13 mouse cellular contexts compared by ENCODE assay signal in genomic region chr6:58921623-58922022, GRCm38 (mm10). TPM values are rescaled to one million over a fixed set of nuclear protein-coding genes. Genes with fewer than 3 reads are reported as not detected.
DNase-seq lines count a peak whose midpoint lies in the region; ATAC-seq and TF ChIP-seq lines count a peak whose summit lies in the region.
"Had no signal": no experiment of that assay in that cellular context is flagged by ENCODE, and none has a peak within 500 bp of the region (broad histone marks: within the 10 kb centered on the region; RNA-seq: fewer than 3 reads in every experiment).

No protein-coding gene starts in this region.

- H3K9me3 ChIP-seq in forebrain, postnatal 0 days (ENCODE audit: low read length) = no peaks in the 10 kb centered on the region
- H3K9me3 ChIP-seq in forebrain, embryonic 10.5 days = no peaks in the 10 kb centered on the region
- no peaks in the 10 kb centered on the region for H3K9me3 ChIP-seq in midbrain, embryonic 12.5 days
- H3K9me3 ChIP-seq: limb, embryonic 13.5 days had no signal

- H3K4me3 ChIP-seq in forebrain, postnatal 0 days (ENCODE audit: low read depth, low read length) = no peak overlapping the region
- no peak overlapping the region for H3K4me3 ChIP-seq in forebrain, embryonic 10.5 days
- H3K4me3 ChIP-seq in layer of hippocampus, adult 2 months = no peak overlapping the region
- no peak overlapping the region for H3K4me3 ChIP-seq in midbrain, embryonic 12.5 days
- H3K4me3 ChIP-seq: limb, embryonic 13.5 days had no signal

- peak; percentile 23; the same call in 1 of the 2 replicates for TF ChIP-seq CTCF in forebrain, postnatal 0 days (IDR thresholded peaks at IDR 0.05; ENCODE audit: low read depth)
- peak; percentile 67 for TF ChIP-seq CTCF in layer of hippocampus, adult 2 months (conservative IDR thresholded peaks at IDR 0.05)

- 50% methylated on average over 3 of the region's 3 CpGs for WGBS in forebrain, postnatal 0 days
- WGBS in forebrain, embryonic 10.5 days = 49% methylated on average over 3 of the region's 3 CpGs
- WGBS in midbrain, embryonic 12.5 days = 53% methylated on average over 3 of the region's 3 CpGs

- peak; percentile 32; the same call in 1 of the 2 replicates for ATAC-seq in forebrain, postnatal 0 days
- ATAC-seq in midbrain, embryonic 12.5 days (ENCODE audit: low FRiP score, low read depth) = 0 out of 2 replicates have a peak, but pooled peaks have one; percentile 47

- peaks cover 4% of the 10 kb centered on the region for H3K36me3 ChIP-seq in forebrain, postnatal 0 days (ENCODE audit: insufficient read depth)
- H3K36me3 ChIP-seq in forebrain, embryonic 10.5 days (replicated peaks) = 0 out of 2 replicates have a peak, but pooled peaks cover 2% of the 10 kb centered on the region
- no peaks in the 10 kb centered on the region; the same call in 1 of the 2 replicates for H3K36me3 ChIP-seq in midbrain, embryonic 12.5 days

- no peak overlapping the region for H3K4me2 ChIP-seq in forebrain, postnatal 0 days (ENCODE audit: low read depth)
- no peak overlapping the region for H3K4me2 ChIP-seq in midbrain, embryonic 12.5 days (replicated peaks)
- H3K4me2 ChIP-seq: limb, embryonic 13.5 days had no signal

- no peak overlapping the region for H3K9ac ChIP-seq in forebrain, postnatal 0 days
- no peak overlapping the region for H3K9ac ChIP-seq in midbrain, embryonic 12.5 days (replicated peaks)
- H3K9ac ChIP-seq: limb, embryonic 13.5 days had no signal

- no peak overlapping the region for H3K27ac ChIP-seq in forebrain, postnatal 0 days (ENCODE audit: low read depth, low read length)
- no peak overlapping the region for H3K27ac ChIP-seq in forebrain, embryonic 10.5 days
- H3K27ac ChIP-seq in layer of hippocampus, adult 2 months = no peak overlapping the region
- H3K27ac ChIP-seq in midbrain, embryonic 12.5 days (replicated peaks) = no peak overlapping the region
- H3K27ac ChIP-seq: limb, embryonic 13.5 days had no signal

- no peaks in the 10 kb centered on the region for H3K27me3 ChIP-seq in forebrain, postnatal 0 days (ENCODE audit: insufficient read depth, low read length)
- H3K27me3 ChIP-seq in forebrain, embryonic 10.5 days (ENCODE audit: poor library complexity, severe bottlenecking) = no peaks in the 10 kb centered on the region
- no peaks in the 10 kb centered on the region for H3K27me3 ChIP-seq in midbrain, embryonic 12.5 days
- H3K27me3 ChIP-seq: limb, embryonic 13.5 days had no signal

- DNase-seq in forebrain, postnatal 0 days = no peak
- DNase-seq in forebrain, embryonic 10.5 days (ENCODE audit: extremely low spot score, low spot score) = no peak
- no peak for DNase-seq in layer of hippocampus, adult 2 months (ENCODE audit: low spot score in 2 of 2)
- no peak for DNase-seq in layer of hippocampus, postnatal 10 days (ENCODE audit: low spot score in 2 of 2)
- DNase-seq in NIH3T3 (ENCODE audit: low read depth) = peak; percentile 36
- no peak for DNase-seq in yolk sac, embryonic 10.5 days (ENCODE audit: low spot score)
- DNase-seq in layer of hippocampus, adult 9-10 months (ENCODE audit: low spot score) = no peak
- DNase-seq: adrenal gland, postnatal 25 days; gastrocnemius, postnatal 36 days; right cerebral cortex, postnatal 4 days; thymus, adult 18-20 months had no signal

- H3K4me1 ChIP-seq in forebrain, postnatal 0 days (ENCODE audit: insufficient read depth) = no peaks in the 10 kb centered on the region
- H3K4me1 ChIP-seq in forebrain, embryonic 10.5 days = no peaks in the 10 kb centered on the region
- H3K4me1 ChIP-seq in midbrain, embryonic 12.5 days = no peaks in the 10 kb centered on the region
- H3K4me1 ChIP-seq: limb, embryonic 13.5 days had no signal

RNA-seq across cellular contexts. Expression of gene Nap1l5, which starts 14.7 kb away (rescaled TPM):
- total RNA-seq in forebrain, postnatal 0 days (2014; rRNA removed) = 89.2 and 152 TPM in 2 replicates
- 153 and 257 TPM in 2 replicates for polyA plus RNA-seq in forebrain, postnatal 0 days (2015; fragmentation: Nextera tagmentation; extraction: Ambion mirVana)
- polyA plus RNA-seq in forebrain, embryonic 10.5 days (2016; fragmentation: Nextera tagmentation; extraction: Ambion mirVana) = 4.3 and 4.8 TPM in 2 replicates
- total RNA-seq in layer of hippocampus, adult 2 months (2021) = 100 to 1,000 TPM; 229 to 242 TPM
- total RNA-seq in layer of hippocampus, postnatal 10 days (2021) = 100 to 1,000 TPM; 186 to 199 TPM
- polyA plus RNA-seq in midbrain, embryonic 12.5 days (2016; fragmentation: Nextera tagmentation; extraction: Ambion mirVana) = 63.2 and 64.3 TPM in 2 replicates
- total RNA-seq: gastrocnemius, postnatal 36 days had no signal
